Mouse (Mus musculus) megakaryocyte, embryonic 14.5 days (primary cell): Measurements from ENCODE around the gene Gpc5. TPM values are rescaled to one million over a fixed set of nuclear protein-coding genes. Genes with fewer than 3 reads are reported as not detected.

Source experiments
- H3K27me3 ChIP-seq: replicated peaks from 2 replicates; pipeline ENCODE3; 2012; ENCODE audit warnings: inconsistent platforms
- H3K36me3 ChIP-seq: replicated peaks from 2 replicates; pipeline ENCODE3; 2012; ENCODE audit warnings: low read length, inconsistent platforms, mixed read lengths
- H3K4me1 ChIP-seq: 2 replicates; pipeline ENCODE4 v1.6.1; 2012; ENCODE audit warnings: inconsistent platforms
- H3K4me3 ChIP-seq: replicated peaks from 2 replicates; pipeline ENCODE3; 2012; ENCODE audit warnings: moderate library complexity, mild to moderate bottlenecking, inconsistent platforms
- H3K9me3 ChIP-seq: 2 replicates; pipeline ENCODE4 v1.6.1; 2012; ENCODE audit warnings: inconsistent platforms
- FLI1 ChIP-seq: IDR thresholded peaks from 2 replicates; pipeline ENCODE4 v1.6.1; 2012; ENCODE audit warnings: low read length, inconsistent platforms, mixed read lengths
- GATA1 ChIP-seq: IDR thresholded peaks from 3 replicates; pipeline ENCODE4 v1.6.1; 2012; ENCODE audit warnings: mixed read lengths, low read length, inconsistent platforms, borderline replicate concordance
- polyA plus RNA-seq: library from polyadenylated mRNA; stranded (reverse); fragments of >175 nt; gene quantifications from 2 replicates; pipeline ENCODE4 v1.2.3, GENCODE M21; 2012; ENCODE audit warnings: low replicate concordance; ENCODE audit not compliant: insufficient read depth

The Gpc5 gene
- polyA plus RNA-seq, 1 experiment = not detected

DNA sequence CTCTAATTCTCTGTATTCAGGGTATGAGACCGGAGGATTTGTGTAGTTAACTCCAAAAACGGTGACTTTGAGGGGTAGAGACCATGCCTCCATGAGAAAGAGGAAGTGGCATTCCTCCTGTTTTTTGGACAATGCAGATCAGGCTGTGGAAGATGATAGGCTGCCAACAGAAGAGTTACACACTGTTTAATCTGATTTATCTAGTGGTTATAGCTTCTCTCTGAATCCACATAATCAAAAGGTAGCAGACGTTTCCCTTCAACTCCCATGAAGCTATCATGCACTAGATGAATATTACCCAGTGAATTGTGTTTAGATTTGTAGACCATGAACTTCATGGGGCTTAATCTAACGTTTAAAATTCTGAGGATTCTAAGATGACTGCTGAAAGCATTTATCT lies 522.1 kb downstream of the Gpc5 start:
- no peaks in the 10 kb centered on the region for H3K27me3 ChIP-seq

DNA sequence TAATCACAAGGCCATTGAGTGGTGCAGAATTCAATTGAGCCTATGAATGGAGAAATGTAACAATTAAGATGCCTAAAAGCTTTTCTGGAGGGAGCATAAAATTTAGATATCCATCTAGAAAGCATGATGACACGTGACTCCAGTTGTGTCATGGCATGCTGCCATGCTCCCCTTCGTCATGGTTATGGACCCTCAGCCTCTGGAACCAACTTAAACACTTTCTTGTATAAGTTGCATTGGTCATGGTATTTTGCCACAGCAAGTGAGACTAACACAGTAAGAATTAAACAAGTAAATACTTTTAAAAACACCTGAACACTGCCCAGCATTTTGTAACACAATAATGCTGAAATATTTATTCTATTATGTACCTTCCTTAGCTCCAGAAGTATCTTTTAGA lies 524.3 kb downstream of the Gpc5 start:
- Histone ChIP-seq H3K4me1 (no peaks in the 10 kb centered on the region), H3K9me3 (no peaks in the 10 kb centered on the region), H3K36me3 (no peaks in the 10 kb centered on the region), H3K27me3 (no peaks in the 10 kb centered on the region), H3K4me3 (no peak overlapping the region)
- TF ChIP-seq FLI1 = no peak
- TF ChIP-seq GATA1 = no peak

More for the DNA sequence above, 522.1 kb downstream of the Gpc5 start:
- no peaks in the 10 kb centered on the region for H3K36me3 ChIP-seq
- no peaks in the 10 kb centered on the region for H3K4me1 ChIP-seq
- no peaks in the 10 kb centered on the region for H3K9me3 ChIP-seq
- TF ChIP-seq FLI1 (no peak), GATA1 (no peak)
- no peak overlapping the region for H3K4me3 ChIP-seq

DNA sequence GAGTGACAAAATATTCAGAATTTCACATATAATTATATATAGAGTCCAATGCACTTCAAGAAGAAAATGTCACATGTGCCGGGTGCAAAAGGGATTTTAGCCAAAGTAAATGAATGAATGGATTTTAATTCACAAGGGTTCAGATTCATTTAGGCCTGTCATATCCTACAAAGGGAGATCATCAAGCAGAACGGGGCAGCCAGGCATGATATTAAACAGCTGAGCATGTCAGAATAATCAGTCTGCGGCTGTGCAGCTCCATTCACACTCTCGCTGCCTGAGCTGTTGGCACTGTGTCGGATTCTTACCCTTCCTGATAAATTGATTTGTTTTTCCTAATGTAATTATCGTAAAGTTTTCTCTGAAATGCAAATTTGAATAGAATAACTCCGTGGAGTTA lies 524.8 kb downstream of the Gpc5 start:
- H3K9me3 ChIP-seq = no peaks in the 10 kb centered on the region
- H3K27me3 ChIP-seq = no peaks in the 10 kb centered on the region
- no peak overlapping the region for H3K4me3 ChIP-seq
- TF ChIP-seq GATA1 (no peak), FLI1 (no peak)
- H3K4me1 ChIP-seq = no peaks in the 10 kb centered on the region
- H3K36me3 ChIP-seq = no peaks in the 10 kb centered on the region

DNA sequence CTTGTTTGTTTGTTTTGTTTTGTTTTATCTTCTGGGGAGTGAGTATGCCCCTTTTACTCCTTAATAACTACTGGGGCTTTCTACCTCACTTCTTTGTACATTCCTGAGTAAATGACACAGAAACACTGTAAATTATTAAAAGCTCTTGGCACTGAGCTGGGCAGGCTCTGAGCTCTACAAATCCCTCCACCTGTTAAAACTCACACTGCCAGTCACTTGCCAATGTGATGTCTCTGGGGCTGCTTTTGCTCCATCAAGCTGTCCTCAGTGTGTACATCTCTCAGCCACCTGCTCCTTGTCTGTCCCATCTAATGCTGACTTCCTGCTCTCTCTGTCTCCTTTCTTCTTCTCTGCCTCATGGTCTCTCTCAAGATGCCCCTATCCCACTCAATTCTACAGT lies 528.5 kb downstream of the Gpc5 start:
- no peak overlapping the region for H3K4me3 ChIP-seq
- H3K27me3 ChIP-seq = no peaks in the 10 kb centered on the region
- TF ChIP-seq GATA1 (no peak), FLI1 (no peak)
- no peaks in the 10 kb centered on the region for H3K36me3 ChIP-seq
- H3K4me1 ChIP-seq = no peaks in the 10 kb centered on the region
- H3K9me3 ChIP-seq = no peaks in the 10 kb centered on the region

DNA sequence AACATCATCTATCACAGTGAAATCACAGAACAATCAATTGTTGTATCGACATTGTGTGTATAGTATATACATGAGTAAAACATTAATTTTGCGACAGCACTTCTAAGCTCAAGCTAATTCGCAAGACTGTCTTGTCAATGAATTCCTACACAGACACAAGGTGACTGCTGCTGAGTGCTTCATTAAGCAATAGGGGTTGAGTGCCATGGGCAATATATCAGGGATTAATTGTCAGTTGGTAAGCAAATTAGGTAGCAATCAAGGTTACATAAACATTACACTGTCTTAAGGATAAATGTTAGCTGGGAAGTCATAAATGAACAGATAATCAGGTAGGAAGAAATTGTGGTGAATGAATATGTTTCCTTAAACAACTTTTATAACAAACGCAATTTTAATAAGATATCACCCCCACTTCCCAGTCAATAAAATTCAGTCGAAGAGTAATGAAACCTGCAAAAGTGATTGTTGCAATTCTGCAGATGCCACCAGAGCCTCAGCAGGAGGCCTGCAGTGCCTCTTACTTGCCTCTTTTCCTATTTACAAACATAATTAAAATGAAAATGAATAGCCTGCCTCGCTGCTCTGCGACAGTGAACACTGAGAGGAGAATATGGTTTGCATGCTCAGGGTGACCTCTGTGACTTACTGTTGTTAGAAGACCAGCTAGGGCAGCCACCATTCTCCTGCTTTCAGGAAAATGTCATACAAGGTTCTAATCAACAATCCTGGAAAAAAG lies 539.3 kb downstream of the Gpc5 start:
- TF ChIP-seq FLI1 = no peak
- H3K9me3 ChIP-seq = no peaks in the 10 kb centered on the region
- H3K36me3 ChIP-seq = no peaks in the 10 kb centered on the region
- H3K4me1 ChIP-seq = no peaks in the 10 kb centered on the region
- H3K4me3 ChIP-seq = no peak overlapping the region
- H3K27me3 ChIP-seq = no peaks in the 10 kb centered on the region

DNA sequence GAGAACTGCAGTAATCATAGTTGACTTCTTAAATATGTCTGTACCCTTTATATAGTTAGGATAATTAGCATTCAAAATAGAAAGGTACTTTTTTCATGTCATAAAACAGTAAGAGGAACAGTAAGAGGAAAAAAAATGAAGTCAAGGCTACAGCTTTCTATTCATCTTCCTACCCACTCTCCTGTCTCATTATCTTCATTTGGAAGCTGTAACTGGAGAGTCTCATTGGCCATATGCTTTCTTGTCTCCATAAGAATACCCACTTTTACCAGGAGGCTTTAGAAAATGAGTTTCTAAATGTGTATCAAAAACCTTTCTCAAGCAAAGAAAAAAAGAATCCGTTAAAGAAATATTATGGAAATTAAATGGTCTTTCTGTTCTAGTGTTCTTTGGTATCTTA lies 541.3 kb downstream of the Gpc5 start:
- no peaks in the 10 kb centered on the region for H3K27me3 ChIP-seq
- TF ChIP-seq FLI1 = no peak
- TF ChIP-seq GATA1 = no peak
- no peaks in the 10 kb centered on the region for H3K36me3 ChIP-seq
- H3K4me3 ChIP-seq = no peak overlapping the region
- H3K9me3 ChIP-seq = no peaks in the 10 kb centered on the region
- H3K4me1 ChIP-seq = no peaks in the 10 kb centered on the region

DNA sequence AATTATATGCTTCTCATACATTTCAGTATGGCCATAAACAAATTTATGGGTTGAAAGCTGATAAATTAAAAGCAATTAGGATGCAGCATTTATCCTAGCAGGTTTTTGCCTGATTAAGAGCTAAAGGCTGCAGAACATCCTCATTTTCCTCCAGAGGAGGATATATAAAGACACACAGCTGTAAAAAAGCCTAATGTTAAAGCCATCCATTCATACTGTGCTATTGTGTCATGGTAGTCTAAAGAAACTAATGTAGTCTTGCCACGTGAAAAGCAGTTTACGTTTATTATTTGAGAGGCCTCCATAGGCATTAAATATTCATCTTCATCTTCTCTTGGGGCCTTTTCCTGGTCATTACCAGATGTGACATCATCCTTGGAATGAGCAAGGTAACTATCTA lies 587.9 kb downstream of the Gpc5 start:
- H3K4me3 ChIP-seq = no peak overlapping the region
- no peaks in the 10 kb centered on the region for H3K27me3 ChIP-seq
- TF ChIP-seq GATA1 = no peak
- TF ChIP-seq FLI1 = no peak
- H3K4me1 ChIP-seq = no peaks in the 10 kb centered on the region
- H3K9me3 ChIP-seq = peaks cover 4% of the 10 kb centered on the region
- no peaks in the 10 kb centered on the region for H3K36me3 ChIP-seq

DNA sequence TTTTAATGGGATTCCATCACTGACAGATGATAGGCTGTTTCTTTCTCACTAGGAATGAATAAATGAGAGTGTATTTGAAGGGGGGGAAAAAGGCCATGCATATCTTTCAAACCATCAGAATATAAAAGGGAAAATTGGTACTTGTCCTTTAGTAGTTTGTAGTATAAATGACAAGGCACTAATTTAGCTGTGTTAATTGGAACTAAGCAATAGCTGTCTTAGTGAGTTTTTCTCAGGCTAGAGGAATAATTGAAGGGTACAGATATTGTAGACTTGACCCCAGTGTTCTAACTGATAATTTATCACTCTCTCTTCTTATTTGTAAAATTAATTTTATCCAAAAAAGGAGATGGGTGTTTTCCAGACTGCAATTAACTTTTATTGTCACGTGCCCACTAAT lies 654.0 kb downstream of the Gpc5 start:
- TF ChIP-seq FLI1 (no peak), GATA1 (no peak)
- H3K27me3 ChIP-seq = no peaks in the 10 kb centered on the region
- peaks cover 4% of the 10 kb centered on the region; the same call in 1 of the 2 replicates for H3K9me3 ChIP-seq

DNA sequence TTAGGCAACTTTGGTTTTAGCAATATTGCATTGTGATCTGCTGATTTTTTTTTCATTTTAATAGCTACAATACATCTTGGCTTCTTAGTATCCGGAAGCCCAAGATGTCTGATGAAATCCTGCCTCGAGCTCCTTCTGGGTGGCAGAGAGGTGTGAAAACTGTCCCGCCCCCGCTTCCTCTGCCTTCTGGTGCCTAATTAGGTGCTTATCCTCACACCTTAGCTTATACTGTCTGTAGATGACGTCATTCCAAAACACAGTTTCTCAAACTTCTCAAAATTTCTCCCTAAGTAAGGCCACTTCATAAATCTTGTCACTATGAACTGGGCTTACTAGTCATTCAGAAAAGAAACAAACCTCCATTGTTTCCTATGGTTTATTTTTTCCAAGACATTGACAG lies 668.2 kb downstream of the Gpc5 start:
- no peaks in the 10 kb centered on the region for H3K27me3 ChIP-seq
- H3K4me1 ChIP-seq = no peaks in the 10 kb centered on the region
- H3K9me3 ChIP-seq = peaks cover 11% of the 10 kb centered on the region
- no peaks in the 10 kb centered on the region for H3K36me3 ChIP-seq
- H3K4me3 ChIP-seq = no peak overlapping the region
- no peak for TF ChIP-seq GATA1

More for the DNA sequence above, 654.0 kb downstream of the Gpc5 start:
- Histone ChIP-seq H3K36me3 (no peaks in the 10 kb centered on the region), H3K4me3 (no peak overlapping the region), H3K4me1 (no peaks in the 10 kb centered on the region)

DNA sequence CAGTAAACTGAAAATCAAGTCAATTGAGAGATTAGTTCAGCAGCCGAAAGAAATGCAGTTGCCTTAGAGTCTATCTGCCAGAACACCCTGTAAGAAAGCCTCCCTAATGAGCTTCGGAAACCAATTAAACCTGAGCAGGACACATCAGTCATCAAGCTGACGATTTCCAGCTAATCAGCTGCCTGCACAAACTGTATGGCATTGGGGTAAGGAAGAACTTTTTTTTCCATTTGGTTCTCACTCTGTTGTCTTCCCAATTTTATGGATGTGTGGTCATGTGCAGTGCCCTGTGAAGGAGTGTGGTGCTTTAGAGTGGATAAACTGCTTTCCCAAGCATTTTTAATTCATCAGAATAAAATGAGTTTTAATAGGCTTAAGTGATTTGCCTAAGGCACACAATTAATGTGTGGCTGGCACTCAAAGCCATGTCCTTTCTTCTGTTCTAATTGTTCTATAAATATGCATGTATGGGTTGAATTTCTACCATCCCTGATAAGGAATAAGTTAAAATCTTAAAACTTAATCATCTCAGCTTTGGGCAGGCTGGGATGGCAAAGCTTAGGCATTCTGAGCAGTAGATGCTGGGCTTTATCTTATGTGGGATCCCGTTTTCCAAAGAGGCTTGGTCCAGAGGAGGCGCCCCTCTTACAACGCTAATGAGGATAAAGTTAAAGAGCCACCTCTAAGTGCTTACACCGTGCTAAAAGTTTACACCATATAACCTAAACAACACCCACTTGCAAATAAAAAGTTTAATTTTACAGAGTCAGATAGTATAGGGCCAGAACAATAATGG lies 687.6 kb downstream of the Gpc5 start:
- TF ChIP-seq GATA1 (no peak), FLI1 (no peak)
- no peaks in the 10 kb centered on the region for H3K36me3 ChIP-seq
- no peaks in the 10 kb centered on the region for H3K4me1 ChIP-seq
- H3K4me3 ChIP-seq = no peak overlapping the region
- no peaks in the 10 kb centered on the region for H3K27me3 ChIP-seq
- no peaks in the 10 kb centered on the region for H3K9me3 ChIP-seq
